Mouse (Mus musculus): Measurements from ENCODE around the gene Slc13a3.

DNA sequence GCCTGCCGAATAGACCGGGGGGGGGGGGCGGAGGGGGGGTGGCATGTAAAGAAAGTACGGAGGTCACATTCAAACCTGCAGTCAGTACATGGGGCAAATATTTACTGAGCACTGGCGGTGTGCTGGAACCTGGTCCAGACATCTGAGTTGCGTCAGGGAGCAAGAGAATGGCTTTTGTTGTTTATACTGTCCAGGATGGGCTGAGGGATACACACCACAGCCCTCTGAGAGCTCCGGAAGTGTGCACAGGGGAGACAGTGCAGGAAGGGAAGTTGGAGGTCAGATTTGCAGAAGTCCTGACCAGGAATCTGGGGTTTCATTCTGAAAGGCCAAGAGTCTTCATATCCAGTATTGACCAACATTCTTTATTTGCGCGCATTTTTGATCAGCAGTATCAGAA lies 68.1 kb downstream of the Slc13a3 start:
- TF ChIP-seq EP300 (IDR thresholded peaks at IDR 0.05; ENCODE audit: low read length): no peak
- TF ChIP-seq ZC3H11A (IDR thresholded peaks at IDR 0.05; ENCODE audit: low read depth, low read length): no peak
- TF ChIP-seq MAX (IDR thresholded peaks at IDR 0.05; ENCODE audit: low read length): no peak
- TF ChIP-seq CTCF (conservative IDR thresholded peaks at IDR 0.05 in 1 of 2, IDR thresholded peaks at IDR 0.05 in 1 of 2; ENCODE audit: low read depth in 2 of 2, low read length in 2 of 2): no peak
- TF ChIP-seq MAFK (IDR thresholded peaks at IDR 0.05; ENCODE audit: insufficient replicate concordance, low read length): no peak
- TF ChIP-seq E2F4 (IDR thresholded peaks at IDR 0.05; ENCODE audit: insufficient replicate concordance, low read depth, low read length): no peak
- no peak for TF ChIP-seq CHD1 (IDR thresholded peaks at IDR 0.05; ENCODE audit: low read depth, low read length)
- no peak for TF ChIP-seq ETS1 (conservative IDR thresholded peaks at IDR 0.05; ENCODE audit: low read depth, low read length)
- TF ChIP-seq USF1 (IDR thresholded peaks at IDR 0.05; ENCODE audit: low read depth, low read length): no peak
